Mouse (Mus musculus) small intestine, adult 10 weeks (tissue): ENCODE measurements around the gene Hhatl. TPM values are rescaled to one million over a fixed set of nuclear protein-coding genes. Genes with fewer than 3 reads are reported as not detected.

Source experiments
- polyA plus RNA-seq: library from polyadenylated mRNA; stranded (reverse); fragments of 350-450 nt; fragmentation: Illumina TruSeq; extraction: RNeasy Lipid Tissue Mini Kit (QIAGEN cat#74804); gene quantifications from one replicate; pipeline ENCODE4 v1.2.3, GENCODE M21; 2014; ENCODE audit warnings: low replicate concordance

Hhatl gene
- polyA plus RNA-seq, result not detected

DNA sequence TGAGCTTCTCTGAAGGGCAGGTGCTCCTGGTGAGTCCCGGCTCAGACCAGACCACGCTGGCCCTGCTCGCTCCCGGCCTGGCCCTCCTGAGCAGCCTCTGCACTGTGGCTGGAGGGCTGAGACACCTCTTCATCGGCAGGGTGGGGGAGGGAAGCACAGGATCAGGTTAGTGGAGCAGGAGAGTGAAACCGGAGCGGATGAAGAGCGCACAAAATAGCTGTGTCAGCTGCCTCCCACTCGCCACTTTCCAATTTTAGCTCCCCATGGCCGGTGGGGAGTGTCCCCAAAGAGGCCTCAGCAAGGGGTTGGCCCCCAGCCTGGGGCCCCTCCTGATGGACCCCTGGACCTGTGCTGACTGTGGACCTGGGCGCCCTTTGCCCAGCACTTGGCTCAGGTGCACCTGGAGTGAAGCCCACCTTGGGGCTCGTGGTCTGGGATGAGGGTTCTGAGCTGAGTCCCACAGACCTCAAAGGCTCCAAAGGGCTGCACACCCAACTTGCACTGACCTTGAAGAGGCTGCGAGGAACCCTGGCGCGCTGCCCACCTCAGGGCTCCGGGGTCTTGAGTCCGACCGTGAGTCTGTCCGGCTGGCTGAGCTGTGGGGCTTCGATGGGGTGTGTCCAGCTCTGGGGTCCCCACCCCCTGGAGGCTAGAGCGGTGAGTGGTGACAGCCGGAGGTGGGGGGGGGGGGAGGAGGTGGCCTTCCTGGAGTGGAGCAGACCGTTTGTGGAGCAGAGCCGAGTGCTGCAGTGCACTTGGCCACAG lies at the start of gene Hhatl:
Gene Hhatl, minus strand, starts transcription at position 751 of the 765 bp plus-strand sequence.

DNA sequence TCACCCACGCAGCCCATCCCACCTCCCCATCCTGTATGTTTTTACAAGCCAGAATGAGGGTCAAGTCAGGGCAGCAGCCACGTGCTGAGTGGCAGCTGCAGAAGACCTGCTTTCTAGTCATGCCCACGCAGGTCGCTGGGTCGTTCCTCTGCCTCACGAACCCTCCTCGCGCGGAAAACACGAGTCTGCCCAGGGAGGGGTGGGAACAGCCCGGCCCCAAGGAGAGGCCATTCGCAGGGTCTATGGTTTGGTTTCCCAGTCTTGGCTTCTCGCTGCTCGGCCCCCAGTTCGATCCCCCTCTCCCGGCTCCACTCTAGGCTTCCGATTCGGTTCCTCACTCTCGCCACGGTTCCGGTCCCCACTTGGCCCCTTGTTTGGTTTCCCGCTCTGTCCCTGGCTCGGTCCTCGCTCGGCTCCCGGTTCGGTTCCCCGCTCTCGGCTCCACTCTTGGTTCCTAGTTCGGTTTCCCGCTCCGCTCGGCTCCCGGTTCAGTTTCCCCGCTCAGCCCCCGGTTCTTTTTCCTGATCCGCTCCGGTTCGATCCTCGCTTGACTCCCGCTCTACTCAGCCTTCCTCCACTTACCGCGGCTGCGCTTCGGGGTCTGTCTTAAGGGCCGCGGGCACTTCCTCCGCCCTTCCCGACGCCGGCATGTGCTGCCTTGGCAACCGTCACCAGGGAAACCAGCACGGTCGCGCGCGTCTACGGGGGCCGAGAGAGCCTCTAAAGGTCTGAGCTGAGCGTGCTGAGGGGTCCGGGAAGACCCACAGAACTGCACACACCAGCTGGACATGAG lies 46.7 kb upstream of the Hhatl start, which contains the start of gene Ccdc13:
Gene Ccdc13, minus strand, starts transcription at position 633 of the 793 bp plus-strand sequence.

DNA sequence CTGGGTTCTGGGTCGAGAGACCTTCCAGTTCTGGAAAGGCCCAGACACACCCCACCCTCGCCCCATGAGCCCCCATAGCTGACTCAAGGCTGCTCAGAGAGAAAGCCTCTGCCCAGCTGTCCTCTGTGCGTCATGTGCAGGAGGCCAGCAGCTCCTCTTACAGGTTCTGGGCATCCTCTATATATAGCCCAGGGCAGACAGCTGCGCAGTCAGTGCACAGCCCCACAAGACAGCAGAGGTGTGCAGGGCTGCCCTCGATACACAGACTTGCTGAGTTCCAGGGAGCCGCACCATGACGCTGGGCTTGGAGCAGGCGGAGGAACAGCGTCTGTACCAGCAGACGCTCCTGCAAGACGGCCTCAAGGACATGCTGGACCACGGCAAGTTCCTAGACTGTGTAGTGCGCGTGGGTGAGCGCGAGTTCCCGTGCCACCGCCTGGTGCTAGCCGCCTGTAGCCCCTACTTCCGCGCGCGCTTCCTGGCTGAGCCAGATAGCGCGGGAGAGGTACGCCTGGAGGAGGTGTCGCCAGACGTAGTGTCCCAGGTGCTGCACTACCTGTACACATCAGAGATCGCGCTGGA lies 14.7 kb downstream of the Hhatl start, which contains the start of gene Klhl40:
Gene Klhl40, plus strand, starts transcription at position 124 of the 582 bp plus-strand sequence.

DNA sequence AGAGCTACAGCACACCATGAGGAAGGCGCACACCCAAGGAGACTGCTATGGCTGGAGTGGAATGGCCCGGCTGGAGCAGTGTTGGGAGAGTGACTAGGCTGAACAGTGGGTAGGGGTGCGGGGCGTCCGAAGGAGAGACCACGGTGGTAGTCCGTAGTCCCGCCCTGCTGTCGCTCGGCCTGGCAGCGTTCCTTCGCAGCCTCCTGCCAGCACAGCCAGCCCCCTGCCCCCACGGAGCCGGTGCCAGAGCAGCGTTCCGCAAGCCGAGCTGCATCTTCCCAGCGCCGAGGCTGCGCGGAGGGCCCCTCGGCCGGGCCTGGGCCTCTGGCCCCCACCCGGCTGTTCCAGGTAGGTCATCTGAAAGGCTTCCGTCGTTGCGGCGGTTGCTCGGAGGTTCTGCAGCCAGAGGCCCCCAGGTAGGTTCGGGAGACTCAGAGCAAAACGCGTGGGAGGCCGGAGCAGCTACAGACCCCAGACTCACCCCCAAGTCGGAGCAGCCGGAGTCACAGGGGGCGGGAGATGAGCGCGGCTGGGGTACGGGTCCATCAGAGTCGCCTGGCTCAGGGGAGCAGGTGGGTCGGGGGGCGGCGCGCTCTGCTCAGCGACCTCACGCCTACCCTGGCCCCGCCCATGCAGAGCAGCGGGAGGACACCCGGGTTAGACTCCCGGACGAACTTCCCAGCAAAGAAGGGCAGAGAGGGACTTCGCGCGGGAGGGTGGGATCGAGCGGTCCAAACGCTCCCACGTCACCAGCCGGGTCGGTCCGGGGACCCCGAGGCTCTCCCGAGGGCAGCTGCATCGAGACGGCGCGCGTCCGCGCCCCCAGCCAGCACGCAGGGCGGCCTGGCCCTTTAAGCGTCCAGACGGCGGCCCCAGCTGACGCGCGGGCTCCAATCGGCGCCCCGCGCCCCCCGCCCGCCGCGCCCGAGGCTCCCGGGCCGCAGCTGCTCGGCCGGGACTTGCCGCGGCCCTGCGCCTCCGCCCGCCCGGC lies 32.9 kb downstream of the Hhatl start, which contains the start of gene Zfp651:
Gene Zfp651, plus strand, starts transcription at position 240 of the 991 bp plus-strand sequence.

Other genes starting within 250 kb of the Hhatl start
- not detected for gene Lyzl4, start 150.4 kb downstream of the Hhatl start, polyA plus RNA-seq
- 25.4 TPM for gene Vipr1, start 149.8 kb downstream of the Hhatl start, polyA plus RNA-seq
- gene Sec22c, start 87.0 kb downstream of the Hhatl start, polyA plus RNA-seq, result 42.7 TPM
- gene Ss18l2, start 82.2 kb downstream of the Hhatl start, polyA plus RNA-seq, result 47.5 TPM
- 212 TPM for gene Nktr, start 73.3 kb downstream of the Hhatl start, polyA plus RNA-seq
- 0.11 TPM for gene Zfp651, start 33.2 kb downstream of the Hhatl start, polyA plus RNA-seq
- gene Klhl40, start 14.9 kb downstream of the Hhatl start, polyA plus RNA-seq, result not detected
- not detected for gene Ccdc13, start 47.0 kb upstream of the Hhatl start, polyA plus RNA-seq
- 57.2 TPM for gene Higd1a, start 65.9 kb upstream of the Hhatl start, polyA plus RNA-seq
- gene Ackr2, start 105.8 kb upstream of the Hhatl start, polyA plus RNA-seq, result 0.41 TPM
- not detected for gene Cyp8b1, start 123.8 kb upstream of the Hhatl start, polyA plus RNA-seq
- gene Fam198a, start 158.5 kb upstream of the Hhatl start, polyA plus RNA-seq, result 0.11 TPM
- not detected for gene Pomgnt2, start 204.6 kb upstream of the Hhatl start, polyA plus RNA-seq